Mouse (Mus musculus) midbrain, embryonic 12.5 days (tissue): ENCODE measurements at regions not wholly inside any gene's neighbourhood (a gene's known extent, or its start where the extent isn't known, plus 50 kb on each side); places are given as distances from the start of the nearest gene placed in this dataset.
A peak's percentile ranks its signal among the peaks of the same experiment; 100 is the strongest.

ENCODE experiments used
- ATAC-seq: fragments of 200-750 bp; cut with Nextera tagmentation; 2 replicates; pipeline ENCODE4 v1.8.0; 2017; ENCODE audit warnings: low read depth, moderate TSS enrichment, moderate library complexity; ENCODE audit not compliant: low FRiP score
- H3K27ac ChIP-seq: fragments of 300-500 bp; sonication (generic); replicated peaks from 2 replicates; pipeline ENCODE4 v1.5.1; 2016; ENCODE audit warnings: mild to moderate bottlenecking
- H3K27me3 ChIP-seq: fragments of 300-500 bp; sonication (generic); 2 replicates; pipeline ENCODE4 v1.6.1; 2016; ENCODE audit warnings: mild to moderate bottlenecking
- H3K36me3 ChIP-seq: fragments of 300-500 bp; sonication (generic); 2 replicates; pipeline ENCODE4 v1.6.1; 2016
- H3K4me1 ChIP-seq: fragments of 300-500 bp; sonication (generic); 2 replicates; pipeline ENCODE4 v1.6.1; 2016
- H3K4me2 ChIP-seq: fragments of 300-500 bp; sonication (generic); replicated peaks from 2 replicates; pipeline ENCODE4 v1.6.1; 2016; ENCODE audit warnings: mild to moderate bottlenecking, moderate library complexity
- H3K4me3 ChIP-seq: fragments of 300-500 bp; sonication (generic); 2 replicates; pipeline ENCODE4 v1.5.1; 2016; ENCODE audit warnings: mild to moderate bottlenecking
- H3K9ac ChIP-seq: fragments of 300-500 bp; sonication (generic); replicated peaks from 2 replicates; pipeline ENCODE4 v1.6.1; 2016; ENCODE audit warnings: mild to moderate bottlenecking, moderate library complexity
- H3K9me3 ChIP-seq: fragments of 300-500 bp; sonication (generic); 2 replicates; pipeline ENCODE4 v1.6.1; 2016; ENCODE audit warnings: mild to moderate bottlenecking
- WGBS: fragments of 180-500 bp; shearing (Covaris S2); methylation state at CpG from one replicate; pipeline ENCODE4 v1.1.7; 2016; 5-methylcytosine and 5-hydroxymethylcytosine counted together

- no peaks in the 10 kb centered on the region for H3K4me1 ChIP-seq
- WGBS = 84% methylated on average over 3 of the region's 3 CpGs
- peaks cover 15% of the 10 kb centered on the region for H3K9me3 ChIP-seq
- H3K36me3 ChIP-seq = no peaks in the 10 kb centered on the region
- H3K4me3 ChIP-seq = no peak overlapping the region
- no peak overlapping the region for H3K9ac ChIP-seq
- no peak overlapping the region for H3K27ac ChIP-seq
- H3K27me3 ChIP-seq = no peaks in the 10 kb centered on the region
- H3K4me2 ChIP-seq = no peak overlapping the region
- no peak for ATAC-seq
Observed at GRCm38 (mm10) chr17:88284477-88284876, 156.0 kb upstream of the Foxn2 start.

GRCm38 (mm10) chr17:88287861-88288260 is 152.7 kb upstream of the Foxn2 start:
- Histone ChIP-seq H3K27me3 (no peaks in the 10 kb centered on the region), H3K4me3 (no peak overlapping the region), H3K4me2 (no peak overlapping the region), H3K9me3 (peaks cover 15% of the 10 kb centered on the region), H3K27ac (no peak overlapping the region), H3K4me1 (no peaks in the 10 kb centered on the region), H3K9ac (no peak overlapping the region), H3K36me3 (no peaks in the 10 kb centered on the region)
- 80% methylated on average over 1 of the region's 1 CpGs for WGBS
- ATAC-seq = no peak

GRCm38 (mm10) chr17:88297520-88297919 is 143.0 kb upstream of the Foxn2 start:
- no peaks in the 10 kb centered on the region for H3K4me1 ChIP-seq
- H3K4me2 ChIP-seq = no peak overlapping the region
- WGBS = 58% methylated on average over 4 of the region's 4 CpGs
- no peaks in the 10 kb centered on the region for H3K36me3 ChIP-seq
- no peaks in the 10 kb centered on the region for H3K27me3 ChIP-seq
- no peak for ATAC-seq
- H3K9ac ChIP-seq = no peak overlapping the region
- H3K4me3 ChIP-seq = no peak overlapping the region
- H3K9me3 ChIP-seq = no peaks in the 10 kb centered on the region
- H3K27ac ChIP-seq = no peak overlapping the region

- no peak overlapping the region for H3K4me2 ChIP-seq
- no peaks in the 10 kb centered on the region for H3K4me1 ChIP-seq
- H3K36me3 ChIP-seq = no peaks in the 10 kb centered on the region
- H3K27me3 ChIP-seq = no peaks in the 10 kb centered on the region
- no peak overlapping the region for H3K9ac ChIP-seq
- no peak for ATAC-seq
- H3K27ac ChIP-seq = no peak overlapping the region
- no peaks in the 10 kb centered on the region for H3K9me3 ChIP-seq
- H3K4me3 ChIP-seq = no peak overlapping the region
- 65% methylated on average over 2 of the region's 2 CpGs for WGBS
Observed at GRCm38 (mm10) chr17:88303991-88304390, 136.5 kb upstream of the Foxn2 start.

DNA sequence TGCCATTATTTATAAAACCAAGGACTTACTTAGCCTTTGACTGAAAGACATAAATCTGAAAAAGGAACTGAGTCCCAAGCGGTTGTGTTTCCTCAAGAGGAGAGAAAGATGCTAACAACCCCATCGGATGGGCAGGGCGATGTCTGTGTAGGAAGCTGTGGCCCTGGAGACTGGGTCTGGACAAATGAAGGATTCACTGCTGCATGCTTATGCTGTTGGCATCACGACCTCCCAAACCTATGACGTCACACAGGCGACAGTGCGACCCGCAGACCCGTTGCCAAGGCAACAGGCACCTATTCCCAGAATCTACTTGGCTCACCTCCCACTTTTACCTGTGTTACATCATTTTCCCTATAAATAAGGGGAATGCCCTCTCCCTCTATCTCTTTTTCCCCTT is 135.3 kb upstream of the Foxn2 start:
- no peak for ATAC-seq
- no peak overlapping the region for H3K27ac ChIP-seq
- 85% methylated on average over 9 of the region's 9 CpGs for WGBS
- H3K4me3 ChIP-seq = no peak overlapping the region
- H3K4me2 ChIP-seq = no peak overlapping the region
- no peaks in the 10 kb centered on the region for H3K4me1 ChIP-seq
- no peak overlapping the region for H3K9ac ChIP-seq
- no peaks in the 10 kb centered on the region for H3K27me3 ChIP-seq
- H3K9me3 ChIP-seq = no peaks in the 10 kb centered on the region
- no peaks in the 10 kb centered on the region for H3K36me3 ChIP-seq

GRCm38 (mm10) chr17:88306325-88306724 is 134.2 kb upstream of the Foxn2 start:
- no peak overlapping the region for H3K27ac ChIP-seq
- H3K4me1 ChIP-seq = no peaks in the 10 kb centered on the region
- H3K4me2 ChIP-seq = no peak overlapping the region
- H3K9me3 ChIP-seq = no peaks in the 10 kb centered on the region
- no peak overlapping the region for H3K4me3 ChIP-seq
- no peaks in the 10 kb centered on the region for H3K36me3 ChIP-seq
- no peak for ATAC-seq
- no peak overlapping the region for H3K9ac ChIP-seq
- no peaks in the 10 kb centered on the region for H3K27me3 ChIP-seq
- 64% methylated on average over 9 of the region's 9 CpGs for whole genome bisulfite sequencing

- 38% methylated on average over 4 of the region's 4 CpGs for WGBS
- no peak for ATAC-seq
- Histone ChIP-seq H3K9me3 (no peaks in the 10 kb centered on the region), H3K27me3 (no peaks in the 10 kb centered on the region), H3K4me3 (no peak overlapping the region), H3K4me1 (no peaks in the 10 kb centered on the region), H3K36me3 (no peaks in the 10 kb centered on the region), H3K9ac (no peak overlapping the region), H3K27ac (no peak overlapping the region), H3K4me2 (no peak overlapping the region)
Observed at GRCm38 (mm10) chr17:88307082-88307481, 133.4 kb upstream of the Foxn2 start.

GRCm38 (mm10) chr17:88307826-88308225 is 132.7 kb upstream of the Foxn2 start:
- Histone ChIP-seq H3K27ac (no peak overlapping the region), H3K36me3 (no peaks in the 10 kb centered on the region), H3K4me3 (no peak overlapping the region), H3K9ac (no peak overlapping the region), H3K4me2 (no peak overlapping the region), H3K27me3 (no peaks in the 10 kb centered on the region), H3K4me1 (no peaks in the 10 kb centered on the region), H3K9me3 (no peaks in the 10 kb centered on the region)
- 95% methylated on average over 9 of the region's 9 CpGs for WGBS
- ATAC-seq = no peak

- no peak overlapping the region for H3K27ac ChIP-seq
- ATAC-seq = no peak
- no peak overlapping the region for H3K9ac ChIP-seq
- no peak overlapping the region for H3K4me2 ChIP-seq
- H3K27me3 ChIP-seq = peaks cover 25% of the 10 kb centered on the region
- H3K36me3 ChIP-seq = no peaks in the 10 kb centered on the region
- H3K9me3 ChIP-seq = no peaks in the 10 kb centered on the region
- WGBS = 91% methylated on average over 2 of the region's 2 CpGs
- H3K4me1 ChIP-seq = 0 out of 2 replicates have a peak, but pooled peaks cover 6% of the 10 kb centered on the region
- H3K4me3 ChIP-seq = no peak overlapping the region
Observed at GRCm38 (mm10) chr17:88312876-88313275, 127.6 kb upstream of the Foxn2 start.

DNA sequence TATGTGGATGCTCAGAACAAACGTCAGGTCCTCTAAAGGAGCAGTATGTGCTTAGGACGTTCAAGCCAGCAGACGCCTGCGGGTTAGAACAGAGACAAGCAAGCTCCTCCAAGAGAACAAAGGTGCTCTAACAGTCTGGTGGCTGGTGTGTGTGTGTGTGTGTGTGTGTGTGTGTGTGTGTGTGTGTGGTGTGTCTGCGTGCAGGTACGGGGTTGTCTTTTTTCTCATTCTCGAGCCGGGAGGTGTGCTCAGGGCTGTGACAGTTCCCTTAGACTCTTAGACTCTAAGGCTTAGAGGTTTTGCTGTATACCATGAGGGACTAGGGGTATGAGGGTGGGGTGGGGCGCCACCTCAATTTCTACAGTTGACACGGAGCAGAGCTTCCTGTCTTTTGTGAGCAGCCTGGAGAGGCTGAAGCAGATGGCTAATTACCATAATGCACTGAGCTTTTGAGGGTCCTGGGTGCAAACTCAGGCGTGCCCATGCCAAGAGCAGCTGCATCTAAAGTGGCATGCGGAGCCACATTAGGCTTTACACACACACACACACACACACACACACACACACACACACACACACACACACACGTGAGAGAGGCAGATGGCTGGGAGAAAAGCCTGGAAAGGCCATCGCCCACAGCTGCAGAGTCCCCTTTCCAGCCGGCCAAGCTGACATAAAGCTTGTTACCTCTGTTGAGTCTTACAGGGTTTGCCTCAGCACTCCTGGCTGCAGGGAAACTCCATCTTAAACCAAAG is 124.1 kb upstream of the Foxn2 start:
- no peak overlapping the region for H3K9ac ChIP-seq
- H3K9me3 ChIP-seq = no peaks in the 10 kb centered on the region
- 0 out of 2 replicates have a peak, but pooled peaks cover 6% of the 10 kb centered on the region for H3K4me1 ChIP-seq
- 0 out of 2 replicates have a peak overlapping the region, but pooled peaks have one; percentile 7 for H3K27ac ChIP-seq
- H3K36me3 ChIP-seq = no peaks in the 10 kb centered on the region
- no peak overlapping the region for H3K4me3 ChIP-seq
- 59% methylated on average over 14 of the region's 15 CpGs for WGBS
- no peak overlapping the region for H3K4me2 ChIP-seq
- peak; percentile 89 for ATAC-seq
- peaks cover 57% of the 10 kb centered on the region for H3K27me3 ChIP-seq

DNA sequence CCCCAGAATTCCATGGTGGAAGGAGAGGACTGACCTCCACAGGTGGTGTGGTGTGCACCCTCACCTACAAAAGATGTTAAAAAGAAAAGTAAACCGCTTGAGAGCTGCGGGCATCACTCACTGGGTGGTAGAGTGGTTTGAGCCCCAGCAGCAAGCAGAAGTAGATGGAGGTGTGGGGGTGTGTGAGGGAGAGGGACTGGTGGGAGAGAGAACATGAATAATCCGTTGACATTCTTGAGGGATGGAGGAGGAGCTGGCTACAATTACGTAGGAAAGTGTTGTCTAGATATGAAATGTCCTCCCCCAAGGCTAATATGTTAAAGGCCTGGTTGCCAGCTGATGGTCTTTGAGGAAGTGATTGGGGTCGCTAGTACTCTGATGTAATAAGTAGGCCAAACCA is 123.2 kb upstream of the Foxn2 start:
- H3K4me3 ChIP-seq = no peak overlapping the region
- peaks cover 67% of the 10 kb centered on the region for H3K27me3 ChIP-seq
- 0 out of 2 replicates have a peak, but pooled peaks cover 6% of the 10 kb centered on the region for H3K4me1 ChIP-seq
- ATAC-seq = no peak
- no peaks in the 10 kb centered on the region for H3K36me3 ChIP-seq
- H3K9ac ChIP-seq = no peak overlapping the region
- no peak overlapping the region for H3K4me2 ChIP-seq
- H3K9me3 ChIP-seq = no peaks in the 10 kb centered on the region
- no peak overlapping the region for H3K27ac ChIP-seq
- 76% methylated on average over 5 of the region's 5 CpGs for WGBS

DNA sequence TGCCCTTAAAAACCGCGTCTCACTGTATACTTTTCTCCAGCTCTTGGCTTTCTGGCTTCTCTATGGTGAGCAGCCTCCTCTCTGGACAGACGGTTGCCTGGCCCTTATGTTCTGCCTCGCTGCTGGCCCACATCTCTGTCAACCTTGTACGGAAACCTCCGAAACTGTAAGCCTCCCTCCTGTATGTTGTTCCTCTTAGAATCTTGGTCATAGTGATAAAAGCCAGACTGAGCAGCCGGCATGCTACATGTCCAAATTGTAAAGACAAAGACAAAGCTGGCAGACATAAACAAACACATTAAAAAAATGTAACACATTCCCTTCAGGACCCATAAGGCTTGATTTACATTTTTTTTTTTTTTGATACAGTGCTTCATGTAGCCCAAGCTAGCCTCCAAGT is 122.7 kb upstream of the Foxn2 start:
- H3K27ac ChIP-seq = no peak overlapping the region
- H3K4me1 ChIP-seq = 0 out of 2 replicates have a peak, but pooled peaks cover 6% of the 10 kb centered on the region
- no peak overlapping the region for H3K9ac ChIP-seq
- H3K27me3 ChIP-seq = peaks cover 72% of the 10 kb centered on the region
- H3K36me3 ChIP-seq = no peaks in the 10 kb centered on the region
- no peak overlapping the region for H3K4me3 ChIP-seq
- WGBS = 92% methylated on average over 7 of the region's 7 CpGs
- H3K4me2 ChIP-seq = no peak overlapping the region
- no peaks in the 10 kb centered on the region for H3K9me3 ChIP-seq
- ATAC-seq = no peak
